Mouse (Mus musculus): Measurements from ENCODE around the gene Mctp1. TPM values are rescaled to one million over a fixed set of nuclear protein-coding genes. Genes with fewer than 3 reads are reported as not detected.
A peak's percentile ranks its signal among the peaks of the same experiment; 100 is the strongest.
"Not testable (repeated sequence)": the region's sequence is repeated elsewhere in the genome, so short reads cannot be mapped to it uniquely, and the experiment has no call there.

Gene Mctp1
- polyA plus RNA-seq, 1 experiment from 2014 or later, result 1.8 TPM

GRCm38 (mm10) chr13:76971046-76971445 is 586.7 kb downstream of the Mctp1 start:
- not testable (repeated sequence) for ATAC-seq (ENCODE audit: insufficient number of reproducible peaks, insufficient read depth, low FRiP score, low read depth); H3K27me3 ChIP-seq (ENCODE audit: control insufficient read depth, insufficient read depth, low read length); H3K9ac ChIP-seq (replicated peaks; ENCODE audit: low read depth, low read length); H3K36me3 ChIP-seq (ENCODE audit: control insufficient read depth, insufficient read depth, low read length); H3K4me2 ChIP-seq (replicated peaks; ENCODE audit: low read depth, low read length); H3K4me3 ChIP-seq (ENCODE audit: low read depth, low read length); H3K4me1 ChIP-seq (ENCODE audit: control insufficient read depth, insufficient read depth, low read length); H3K9me3 ChIP-seq (ENCODE audit: control insufficient read depth, low read depth, low read length); H3K27ac ChIP-seq (ENCODE audit: low read length)
- WGBS, result 91% methylated on average over 3 of the region's 3 CpGs

- no peak for ATAC-seq (ENCODE audit: insufficient number of reproducible peaks, insufficient read depth, low FRiP score, low read depth)
- no peaks in the 10 kb centered on the region for H3K4me1 ChIP-seq (ENCODE audit: control insufficient read depth, insufficient read depth, low read length)
- H3K27ac ChIP-seq (ENCODE audit: low read length), result no peak overlapping the region
- no peak overlapping the region for H3K4me3 ChIP-seq (ENCODE audit: low read depth, low read length)
- no peaks in the 10 kb centered on the region for H3K27me3 ChIP-seq (ENCODE audit: control insufficient read depth, insufficient read depth, low read length)
- H3K9ac ChIP-seq (replicated peaks; ENCODE audit: low read depth, low read length), result no peak overlapping the region
- no peak overlapping the region for H3K4me2 ChIP-seq (replicated peaks; ENCODE audit: low read depth, low read length)
- H3K36me3 ChIP-seq (ENCODE audit: control insufficient read depth, insufficient read depth, low read length), result no peaks in the 10 kb centered on the region
- no peaks in the 10 kb centered on the region for H3K9me3 ChIP-seq (ENCODE audit: control insufficient read depth, low read depth, low read length)
- WGBS, result 77% methylated on average over 3 of the region's 3 CpGs
Measured at GRCm38 (mm10) chr13:77002628-77003027, 618.3 kb downstream of the Mctp1 start.

GRCm38 (mm10) chr13:77003684-77004083 is 619.3 kb downstream of the Mctp1 start:
- Histone ChIP-seq H3K4me1 (ENCODE audit: control insufficient read depth, insufficient read depth, low read length) (no peaks in the 10 kb centered on the region), H3K9ac (replicated peaks; ENCODE audit: low read depth, low read length) (no peak overlapping the region), H3K9me3 (ENCODE audit: control insufficient read depth, low read depth, low read length) (no peaks in the 10 kb centered on the region), H3K36me3 (ENCODE audit: control insufficient read depth, insufficient read depth, low read length) (no peaks in the 10 kb centered on the region), H3K4me2 (replicated peaks; ENCODE audit: low read depth, low read length) (no peak overlapping the region), H3K4me3 (ENCODE audit: low read depth, low read length) (no peak overlapping the region), H3K27ac (ENCODE audit: low read length) (no peak overlapping the region), H3K27me3 (ENCODE audit: control insufficient read depth, insufficient read depth, low read length) (no peaks in the 10 kb centered on the region)
- ATAC-seq (ENCODE audit: insufficient number of reproducible peaks, insufficient read depth, low FRiP score, low read depth), result peak; percentile 42; the same call in 1 of the 2 replicates
- WGBS, result 44% methylated on average over 1 of the region's 1 CpGs

- Histone ChIP-seq H3K9ac (replicated peaks; ENCODE audit: low read depth, low read length) (no peak overlapping the region), H3K4me1 (ENCODE audit: control insufficient read depth, insufficient read depth, low read length) (no peaks in the 10 kb centered on the region), H3K4me3 (ENCODE audit: low read depth, low read length) (no peak overlapping the region), H3K27ac (ENCODE audit: low read length) (no peak overlapping the region), H3K27me3 (ENCODE audit: control insufficient read depth, insufficient read depth, low read length) (no peaks in the 10 kb centered on the region), H3K36me3 (ENCODE audit: control insufficient read depth, insufficient read depth, low read length) (no peaks in the 10 kb centered on the region), H3K4me2 (replicated peaks; ENCODE audit: low read depth, low read length) (no peak overlapping the region), H3K9me3 (ENCODE audit: control insufficient read depth, low read depth, low read length) (no peaks in the 10 kb centered on the region)
- WGBS, result 87% methylated on average over 2 of the region's 2 CpGs
- ATAC-seq (ENCODE audit: insufficient number of reproducible peaks, insufficient read depth, low FRiP score, low read depth), result no peak
Measured at GRCm38 (mm10) chr13:77018851-77019250, 634.5 kb downstream of the Mctp1 start.

- ATAC-seq (ENCODE audit: insufficient number of reproducible peaks, insufficient read depth, low FRiP score, low read depth), result no peak
- WGBS, result 51% methylated on average over 5 of the region's 5 CpGs
- Histone ChIP-seq H3K4me1 (ENCODE audit: control insufficient read depth, insufficient read depth, low read length) (no peaks in the 10 kb centered on the region), H3K9me3 (ENCODE audit: control insufficient read depth, low read depth, low read length) (no peaks in the 10 kb centered on the region), H3K9ac (replicated peaks; ENCODE audit: low read depth, low read length) (no peak overlapping the region), H3K4me3 (ENCODE audit: low read depth, low read length) (no peak overlapping the region), H3K27me3 (ENCODE audit: control insufficient read depth, insufficient read depth, low read length) (no peaks in the 10 kb centered on the region), H3K4me2 (replicated peaks; ENCODE audit: low read depth, low read length) (no peak overlapping the region), H3K36me3 (ENCODE audit: control insufficient read depth, insufficient read depth, low read length) (no peaks in the 10 kb centered on the region), H3K27ac (ENCODE audit: low read length) (no peak overlapping the region)
Measured at GRCm38 (mm10) chr13:77029594-77029993, 645.3 kb downstream of the Mctp1 start.

GRCm38 (mm10) chr13:77043375-77043774 is 659.0 kb downstream of the Mctp1 start:
- Histone ChIP-seq H3K36me3 (ENCODE audit: control insufficient read depth, insufficient read depth, low read length) (no peaks in the 10 kb centered on the region), H3K4me3 (ENCODE audit: low read depth, low read length) (no peak overlapping the region), H3K27me3 (ENCODE audit: control insufficient read depth, insufficient read depth, low read length) (no peaks in the 10 kb centered on the region), H3K4me2 (replicated peaks; ENCODE audit: low read depth, low read length) (no peak overlapping the region), H3K9ac (replicated peaks; ENCODE audit: low read depth, low read length) (no peak overlapping the region), H3K4me1 (ENCODE audit: control insufficient read depth, insufficient read depth, low read length) (peaks cover 4% of the 10 kb centered on the region; the same call in 1 of the 2 replicates), H3K9me3 (ENCODE audit: control insufficient read depth, low read depth, low read length) (no peaks in the 10 kb centered on the region), H3K27ac (ENCODE audit: low read length) (no peak overlapping the region)
- no peak for ATAC-seq (ENCODE audit: insufficient number of reproducible peaks, insufficient read depth, low FRiP score, low read depth)
- 68% methylated on average over 1 of the region's 1 CpGs for WGBS

- Histone ChIP-seq H3K4me2 (replicated peaks; ENCODE audit: low read depth, low read length) (no peak overlapping the region), H3K27ac (ENCODE audit: low read length) (no peak overlapping the region), H3K36me3 (ENCODE audit: control insufficient read depth, insufficient read depth, low read length) (no peaks in the 10 kb centered on the region), H3K4me1 (ENCODE audit: control insufficient read depth, insufficient read depth, low read length) (peaks cover 4% of the 10 kb centered on the region; the same call in 1 of the 2 replicates), H3K9me3 (ENCODE audit: control insufficient read depth, low read depth, low read length) (no peaks in the 10 kb centered on the region), H3K27me3 (ENCODE audit: control insufficient read depth, insufficient read depth, low read length) (no peaks in the 10 kb centered on the region), H3K9ac (replicated peaks; ENCODE audit: low read depth, low read length) (no peak overlapping the region), H3K4me3 (ENCODE audit: low read depth, low read length) (no peak overlapping the region)
- 89% methylated on average over 1 of the region's 1 CpGs for WGBS
- no peak for ATAC-seq (ENCODE audit: insufficient number of reproducible peaks, insufficient read depth, low FRiP score, low read depth)
Measured at GRCm38 (mm10) chr13:77045375-77045774, 661.0 kb downstream of the Mctp1 start.

- ATAC-seq (ENCODE audit: insufficient number of reproducible peaks, insufficient read depth, low FRiP score, low read depth), result no peak
- H3K9ac ChIP-seq (replicated peaks; ENCODE audit: low read depth, low read length), result no peak overlapping the region
- 80% methylated on average over 10 of the region's 10 CpGs for WGBS
- no peak overlapping the region for H3K4me2 ChIP-seq (replicated peaks; ENCODE audit: low read depth, low read length)
- no peaks in the 10 kb centered on the region for H3K27me3 ChIP-seq (ENCODE audit: control insufficient read depth, insufficient read depth, low read length)
- H3K4me1 ChIP-seq (ENCODE audit: control insufficient read depth, insufficient read depth, low read length), result peaks cover 4% of the 10 kb centered on the region; the same call in 1 of the 2 replicates
- H3K4me3 ChIP-seq (ENCODE audit: low read depth, low read length), result no peak overlapping the region
- no peak overlapping the region for H3K27ac ChIP-seq (ENCODE audit: low read length)
- no peaks in the 10 kb centered on the region for H3K9me3 ChIP-seq (ENCODE audit: control insufficient read depth, low read depth, low read length)
- no peaks in the 10 kb centered on the region for H3K36me3 ChIP-seq (ENCODE audit: control insufficient read depth, insufficient read depth, low read length)
Measured at GRCm38 (mm10) chr13:77046416-77046815, 662.1 kb downstream of the Mctp1 start.

- 50% methylated on average over 6 of the region's 6 CpGs for WGBS
- ATAC-seq (ENCODE audit: insufficient number of reproducible peaks, insufficient read depth, low FRiP score, low read depth), result no peak
Measured at GRCm38 (mm10) chr13:77047179-77047931, 663.0 kb downstream of the Mctp1 start.

More at GRCm38 (mm10) chr13:77047179-77047931, 663.0 kb downstream of the Mctp1 start:
- peak overlapping the region; percentile 68 for H3K27ac ChIP-seq (ENCODE audit: low read length)
- no peaks in the 10 kb centered on the region for H3K36me3 ChIP-seq (ENCODE audit: control insufficient read depth, insufficient read depth, low read length)
- H3K9ac ChIP-seq (replicated peaks; ENCODE audit: low read depth, low read length), result no peak overlapping the region
- H3K4me2 ChIP-seq (replicated peaks; ENCODE audit: low read depth, low read length), result no peak overlapping the region
- no peaks in the 10 kb centered on the region for H3K9me3 ChIP-seq (ENCODE audit: control insufficient read depth, low read depth, low read length)
- H3K27me3 ChIP-seq (ENCODE audit: control insufficient read depth, insufficient read depth, low read length), result no peaks in the 10 kb centered on the region
- H3K4me1 ChIP-seq (ENCODE audit: control insufficient read depth, insufficient read depth, low read length), result peaks cover 4% of the 10 kb centered on the region; the same call in 1 of the 2 replicates
- H3K4me3 ChIP-seq (ENCODE audit: low read depth, low read length), result no peak overlapping the region

Data from stomach, embryonic 14.5 days (tissue).